Mouse (Mus musculus) E14TG2a.4 (cell line): ENCODE data around the gene Gsta3.
"Not testable (repeated sequence)": the region's sequence is repeated elsewhere in the genome, so short reads cannot be mapped to it uniquely, and the experiment has no call there.

ENCODE experiments used
- CTCF ChIP-seq: conservative IDR thresholded peaks from 2 replicates; pipeline ENCODE4 v1.5.1; 2014; ENCODE audit warnings: low read length
- POU5F1 ChIP-seq: IDR thresholded peaks from 2 replicates; pipeline ENCODE4 v1.6.1; 2014; ENCODE audit warnings: low read length, borderline replicate concordance

DNA sequence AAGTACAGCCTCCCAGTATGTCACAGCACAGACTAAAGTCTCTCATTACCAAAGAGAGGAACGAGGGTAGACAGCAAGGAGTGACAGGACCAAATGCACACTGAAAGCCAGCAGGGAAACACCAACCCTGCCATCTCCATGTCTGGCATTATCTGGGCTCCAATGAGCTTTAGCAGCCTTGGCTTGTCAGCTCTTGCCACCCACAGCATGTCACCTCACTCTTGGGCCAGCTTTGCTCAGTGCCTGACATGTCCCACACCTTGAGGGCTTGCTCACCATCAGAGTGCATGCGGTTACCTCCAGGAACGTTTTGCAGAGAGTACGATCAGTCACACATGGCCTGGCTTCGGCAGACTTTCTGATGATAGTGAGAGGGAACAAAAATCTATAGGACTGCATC, 35.0 kb downstream of the Gsta3 start:
- TF ChIP-seq CTCF, POU5F1: not testable (repeated sequence)
